Mouse (Mus musculus) ES-Bruce4 (cell line): Measurements from ENCODE around the gene Tspan9. TPM values are rescaled to one million over a fixed set of nuclear protein-coding genes. Genes with fewer than 3 reads are reported as not detected.

Experiments
- H3K27ac ChIP-seq: 2 replicates; pipeline ENCODE4 v1.5.1; 2012; ENCODE audit warnings: low read length, inconsistent platforms; ENCODE audit not compliant: insufficient read depth
- H3K27me3 ChIP-seq: 2 replicates; pipeline ENCODE4 v1.6.1; 2012; ENCODE audit warnings: mild to moderate bottlenecking, low read length, inconsistent platforms; ENCODE audit not compliant: control insufficient read depth, poor library complexity, insufficient read depth, severe bottlenecking
- H3K36me3 ChIP-seq: 2 replicates; pipeline ENCODE4 v1.6.1; 2012; ENCODE audit warnings: inconsistent platforms, mild to moderate bottlenecking, low read length, moderate library complexity; ENCODE audit not compliant: control insufficient read depth, poor library complexity, insufficient read depth, severe bottlenecking
- H3K4me1 ChIP-seq: one replicate; pipeline ENCODE4 v1.8.1; 2011; ENCODE audit warnings: low read length; ENCODE audit not compliant: control insufficient read depth, insufficient read depth
- H3K4me3 ChIP-seq: 2 replicates; pipeline ENCODE4 v1.5.1; 2011; ENCODE audit warnings: low read depth, mild to moderate bottlenecking, low read length
- H3K9ac ChIP-seq: 2 replicates; pipeline ENCODE4 v1.6.1; 2012; ENCODE audit warnings: low read depth, mild to moderate bottlenecking, inconsistent platforms; ENCODE audit not compliant: poor library complexity, severe bottlenecking
- H3K9me3 ChIP-seq: replicated peaks from 2 replicates; pipeline ENCODE4 v1.6.1; 2012; ENCODE audit warnings: mild to moderate bottlenecking, low read length, inconsistent platforms; ENCODE audit not compliant: control insufficient read depth, poor library complexity, insufficient read depth, severe bottlenecking
- CTCF ChIP-seq: IDR thresholded peaks from one replicate; pipeline ENCODE4 v1.8.1; 2011; ENCODE audit warnings: low read depth, low read length
- EP300 ChIP-seq: IDR thresholded peaks from 2 replicates; pipeline ENCODE4 v1.6.1; 2011; ENCODE audit warnings: low read depth, low read length; ENCODE audit not compliant: insufficient read depth
- POLR2A ChIP-seq: IDR thresholded peaks from one replicate; pipeline ENCODE4 v1.8.1; 2011; ENCODE audit warnings: low read length; ENCODE audit not compliant: insufficient read depth
- polyA plus RNA-seq: library from polyadenylated mRNA; stranded (reverse); fragments of >200 nt; gene quantifications from 2 replicates; pipeline ENCODE4 v1.2.4, GENCODE M21; 2011; ENCODE audit warnings: low read depth; ENCODE audit not compliant: missing spikeins, insufficient read depth, insufficient read length

Gene Tspan9
- polyA plus RNA-seq, 1 experiment = 90.5 TPM

DNA sequence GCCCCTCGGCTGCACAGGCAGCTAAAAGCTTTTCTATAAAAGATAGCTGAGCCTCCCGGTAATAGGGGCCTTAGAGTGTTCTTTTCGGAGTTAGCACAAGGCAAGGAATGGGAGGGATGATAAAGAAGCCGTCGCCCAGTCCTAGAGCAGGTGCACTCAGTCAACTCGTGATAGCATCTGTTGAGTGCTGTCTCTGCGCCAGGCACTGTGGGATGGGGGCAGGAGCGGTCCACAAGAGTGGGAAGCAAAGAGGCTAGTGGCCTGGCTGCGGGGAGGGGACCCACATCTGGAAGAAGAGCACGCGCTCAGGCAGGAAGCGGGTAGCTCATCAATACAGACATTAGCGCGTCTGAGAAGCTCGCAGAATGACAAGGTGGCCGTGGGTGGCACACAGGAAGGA lies 138.8 kb downstream of the Tspan9 start:
- Histone ChIP-seq H3K4me3 (no peak overlapping the region), H3K27me3 (no peaks in the 10 kb centered on the region), H3K9me3 (no peaks in the 10 kb centered on the region), H3K9ac (no peak overlapping the region), H3K4me1 (no peaks in the 10 kb centered on the region), H3K36me3 (no peaks in the 10 kb centered on the region), H3K27ac (no peak overlapping the region)
- TF ChIP-seq POLR2A (no peak), EP300 (no peak), CTCF (no peak)

- H3K9ac ChIP-seq = no peak overlapping the region
- H3K4me3 ChIP-seq = no peak overlapping the region
- TF ChIP-seq POLR2A (no peak), CTCF (no peak), EP300 (no peak)
- H3K27ac ChIP-seq = no peak overlapping the region
- no peaks in the 10 kb centered on the region for H3K27me3 ChIP-seq
- no peaks in the 10 kb centered on the region for H3K36me3 ChIP-seq
- no peaks in the 10 kb centered on the region for H3K9me3 ChIP-seq
- no peaks in the 10 kb centered on the region for H3K4me1 ChIP-seq
Observed at GRCm38 (mm10) chr6:128003542-128003941, 139.9 kb downstream of the Tspan9 start.

DNA sequence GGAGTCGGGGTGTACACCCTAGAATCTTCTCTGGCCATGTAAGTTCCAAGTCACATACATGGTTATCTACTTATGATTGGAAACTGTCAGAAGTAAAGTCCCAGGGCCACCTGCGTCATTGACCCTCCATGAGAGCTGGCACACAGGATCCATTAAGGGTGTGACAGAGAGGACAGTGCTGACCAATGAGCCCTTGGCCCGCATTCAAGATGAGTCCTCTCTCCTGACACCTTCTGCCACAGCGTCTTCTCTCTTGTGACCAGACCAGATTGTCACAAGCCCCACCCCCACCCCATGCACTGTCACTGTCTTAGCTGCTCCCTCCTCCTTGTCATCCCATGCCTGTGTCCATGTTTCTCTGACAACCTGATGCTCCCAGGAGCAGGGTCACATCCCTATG lies 140.7 kb downstream of the Tspan9 start:
- H3K4me1 ChIP-seq = no peaks in the 10 kb centered on the region
- no peaks in the 10 kb centered on the region for H3K9me3 ChIP-seq
- no peaks in the 10 kb centered on the region for H3K27me3 ChIP-seq
- TF ChIP-seq POLR2A (no peak), EP300 (no peak), CTCF (no peak)
- no peak overlapping the region for H3K4me3 ChIP-seq
- H3K36me3 ChIP-seq = no peaks in the 10 kb centered on the region
- no peak overlapping the region for H3K9ac ChIP-seq
- H3K27ac ChIP-seq = no peak overlapping the region

- no peaks in the 10 kb centered on the region for H3K36me3 ChIP-seq
- no peaks in the 10 kb centered on the region for H3K4me1 ChIP-seq
- H3K9me3 ChIP-seq = no peaks in the 10 kb centered on the region
- no peak overlapping the region for H3K4me3 ChIP-seq
- TF ChIP-seq EP300 (no peak), POLR2A (no peak), CTCF (no peak)
- H3K9ac ChIP-seq = no peak overlapping the region
- no peaks in the 10 kb centered on the region for H3K27me3 ChIP-seq
- no peak overlapping the region for H3K27ac ChIP-seq
Observed at GRCm38 (mm10) chr6:128002104-128002503, 141.3 kb downstream of the Tspan9 start.

DNA sequence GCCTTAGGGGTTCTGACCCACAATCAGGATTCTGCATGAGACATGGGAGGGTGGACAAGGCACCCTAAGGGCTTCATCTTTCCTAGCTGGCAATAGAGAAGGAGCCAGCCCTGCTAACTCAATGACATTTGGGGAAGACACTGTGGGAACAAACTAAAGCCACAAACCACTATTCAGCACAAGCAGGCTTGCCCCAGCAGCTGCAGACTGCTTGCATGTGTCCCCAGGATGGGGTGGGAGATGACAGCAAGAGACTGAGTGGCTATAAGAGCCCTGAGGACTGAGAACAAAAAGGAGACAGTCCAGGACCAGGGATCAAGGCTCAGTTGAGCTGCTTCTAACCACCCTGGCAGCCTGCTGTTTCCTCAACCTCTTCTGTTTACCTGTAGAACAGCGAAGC lies 141.8 kb downstream of the Tspan9 start:
- TF ChIP-seq POLR2A = no peak
- no peak for TF ChIP-seq CTCF
- TF ChIP-seq EP300 = no peak
- no peaks in the 10 kb centered on the region for H3K4me1 ChIP-seq

GRCm38 (mm10) chr6:128000777-128001176 lies 142.6 kb downstream of the Tspan9 start:
- Histone ChIP-seq H3K36me3 (no peaks in the 10 kb centered on the region), H3K4me1 (no peaks in the 10 kb centered on the region), H3K9me3 (no peaks in the 10 kb centered on the region), H3K4me3 (no peak overlapping the region), H3K27ac (no peak overlapping the region), H3K9ac (no peak overlapping the region), H3K27me3 (no peaks in the 10 kb centered on the region)
- TF ChIP-seq POLR2A (no peak), CTCF (no peak), EP300 (no peak)

More for the DNA sequence above, 141.8 kb downstream of the Tspan9 start:
- H3K27me3 ChIP-seq = no peaks in the 10 kb centered on the region
- H3K9me3 ChIP-seq = no peaks in the 10 kb centered on the region
- H3K9ac ChIP-seq = no peak overlapping the region
- no peak overlapping the region for H3K4me3 ChIP-seq
- no peaks in the 10 kb centered on the region for H3K36me3 ChIP-seq
- no peak overlapping the region for H3K27ac ChIP-seq
